Mouse (Mus musculus): ENCODE data around the gene Armc5. TPM values are rescaled to one million over a fixed set of nuclear protein-coding genes. Genes with fewer than 3 reads are reported as not detected.
A peak's percentile ranks its signal among the peaks of the same experiment; 100 is the strongest.

Gene Armc5
- polyA plus RNA-seq, 1 experiment, result 16.7 TPM

- TF ChIP-seq CTCF (IDR thresholded peaks at IDR 0.05; ENCODE audit: control insufficient read depth, insufficient read depth, insufficient read length), result no peak
- TF ChIP-seq MYOD1 (IDR thresholded peaks at IDR 0.05; ENCODE audit: control insufficient read depth, insufficient read length, low read depth), result peak; percentile 31
- TF ChIP-seq USF1 (IDR thresholded peaks at IDR 0.05; ENCODE audit: low read depth), result no peak
- Histone ChIP-seq H3K79me3 (ENCODE audit: low read depth) (peaks cover 12% of the 10 kb centered on the region), H3ac (ENCODE audit: control insufficient read depth, insufficient read length, low read depth) (no peak overlapping the region), H3K4me3 (ENCODE audit: insufficient read depth, poor library complexity, severe bottlenecking) (no peak overlapping the region), H3K27me3 (ENCODE audit: control insufficient read depth, insufficient read depth, insufficient read length) (no peaks in the 10 kb centered on the region), H3K36me3 (ENCODE audit: control insufficient read depth, insufficient read depth) (peaks cover 55% of the 10 kb centered on the region), H3K79me2 (ENCODE audit: control insufficient read depth, insufficient read depth) (peaks cover 19% of the 10 kb centered on the region)
Measured at GRCm38 (mm10) chr7:128252609-128253008, 15.5 kb downstream of the Armc5 start.

DNA sequence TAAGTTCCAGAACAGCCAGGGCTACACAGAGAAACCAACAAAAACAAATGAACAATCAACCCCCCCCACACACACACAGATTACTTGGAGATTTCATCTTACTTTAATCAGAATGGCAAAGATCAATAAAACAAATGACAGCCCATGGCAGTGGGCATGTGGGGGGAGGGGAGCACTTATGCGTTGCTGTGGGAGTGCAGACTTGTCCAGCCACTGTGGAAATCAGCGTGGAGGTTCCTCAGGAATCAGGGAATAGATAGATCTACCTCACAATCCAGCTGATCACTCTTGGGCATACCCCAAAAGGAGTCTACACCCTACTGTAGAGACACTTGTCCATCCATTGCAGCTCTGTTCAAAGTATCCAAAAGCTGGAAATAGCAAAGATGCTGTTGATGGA is 17.8 kb downstream of the Armc5 start:
- no peak overlapping the region for H3ac ChIP-seq (ENCODE audit: control insufficient read depth, insufficient read length, low read depth)
- TF ChIP-seq FOSL1 (IDR thresholded peaks at IDR 0.05; ENCODE audit: insufficient read depth, low read length, poor library complexity, severe bottlenecking) (no peak), CEBPB (IDR thresholded peaks at IDR 0.05; ENCODE audit: low read depth) (no peak), MYOG (IDR thresholded peaks at IDR 0.05; ENCODE audit: control insufficient read depth, extremely low read depth, insufficient read length) (no peak), CTCF (IDR thresholded peaks at IDR 0.05; ENCODE audit: control insufficient read depth, insufficient read depth, insufficient read length) (no peak), MYOD1 (IDR thresholded peaks at IDR 0.05; ENCODE audit: control insufficient read depth, insufficient read length, low read depth) (no peak), MAX (IDR thresholded peaks at IDR 0.05) (no peak), USF1 (IDR thresholded peaks at IDR 0.05; ENCODE audit: low read depth) (no peak)
- no peaks in the 10 kb centered on the region for H3K79me3 ChIP-seq (ENCODE audit: low read depth)
- H3K4me3 ChIP-seq (ENCODE audit: insufficient read depth, poor library complexity, severe bottlenecking), result no peak overlapping the region
- peaks cover 45% of the 10 kb centered on the region for H3K36me3 ChIP-seq (ENCODE audit: control insufficient read depth, insufficient read depth)
- no peaks in the 10 kb centered on the region for H3K79me2 ChIP-seq (ENCODE audit: control insufficient read depth, insufficient read depth)
- H3K27me3 ChIP-seq (ENCODE audit: control insufficient read depth, insufficient read depth, insufficient read length), result no peaks in the 10 kb centered on the region

DNA sequence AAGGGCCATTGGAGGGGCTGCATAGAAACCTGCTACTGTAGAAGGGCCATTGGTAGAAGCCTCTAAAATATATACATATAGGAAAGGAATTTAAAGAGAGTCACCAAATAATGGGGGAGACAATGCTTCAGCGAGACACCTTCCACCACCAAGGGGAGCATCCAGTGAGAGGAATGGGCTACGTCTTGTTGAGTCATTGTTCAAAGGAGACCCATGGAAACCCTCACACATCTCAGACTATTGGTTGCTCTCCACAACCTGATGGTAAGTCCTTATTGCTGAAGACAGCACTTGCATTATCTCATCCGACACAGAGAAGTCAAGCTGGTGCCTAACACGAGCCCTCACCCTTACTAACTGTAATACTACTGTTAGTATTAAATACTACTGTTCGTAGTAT is 18.6 kb downstream of the Armc5 start:
- no peak for TF ChIP-seq FOSL1 (IDR thresholded peaks at IDR 0.05; ENCODE audit: insufficient read depth, low read length, poor library complexity, severe bottlenecking)
- no peak for TF ChIP-seq MYOD1 (IDR thresholded peaks at IDR 0.05; ENCODE audit: control insufficient read depth, insufficient read length, low read depth)
- no peak for TF ChIP-seq MYOG (IDR thresholded peaks at IDR 0.05; ENCODE audit: control insufficient read depth, extremely low read depth, insufficient read length)
- no peak for TF ChIP-seq CTCF (IDR thresholded peaks at IDR 0.05; ENCODE audit: control insufficient read depth, insufficient read depth, insufficient read length)
- TF ChIP-seq MAX (IDR thresholded peaks at IDR 0.05), result no peak
- TF ChIP-seq CEBPB (IDR thresholded peaks at IDR 0.05; ENCODE audit: low read depth), result no peak
- TF ChIP-seq USF1 (IDR thresholded peaks at IDR 0.05; ENCODE audit: low read depth), result no peak
- Histone ChIP-seq H3K79me2 (ENCODE audit: control insufficient read depth, insufficient read depth) (no peaks in the 10 kb centered on the region), H3K79me3 (ENCODE audit: low read depth) (no peaks in the 10 kb centered on the region), H3K27me3 (ENCODE audit: control insufficient read depth, insufficient read depth, insufficient read length) (no peaks in the 10 kb centered on the region), H3ac (ENCODE audit: control insufficient read depth, insufficient read length, low read depth) (no peak overlapping the region), H3K4me3 (ENCODE audit: insufficient read depth, poor library complexity, severe bottlenecking) (no peak overlapping the region), H3K36me3 (ENCODE audit: control insufficient read depth, insufficient read depth) (peaks cover 38% of the 10 kb centered on the region)

GRCm38 (mm10) chr7:128256783-128257334 is 19.7 kb downstream of the Armc5 start:
- Histone ChIP-seq H3ac (ENCODE audit: control insufficient read depth, insufficient read length, low read depth) (no peak overlapping the region), H3K4me3 (ENCODE audit: insufficient read depth, poor library complexity, severe bottlenecking) (no peak overlapping the region), H3K36me3 (ENCODE audit: control insufficient read depth, insufficient read depth) (peaks cover 28% of the 10 kb centered on the region), H3K27me3 (ENCODE audit: control insufficient read depth, insufficient read depth, insufficient read length) (no peaks in the 10 kb centered on the region), H3K79me3 (ENCODE audit: low read depth) (no peaks in the 10 kb centered on the region), H3K79me2 (ENCODE audit: control insufficient read depth, insufficient read depth) (no peaks in the 10 kb centered on the region)
- TF ChIP-seq MAX (IDR thresholded peaks at IDR 0.05) (no peak), MYOG (IDR thresholded peaks at IDR 0.05; ENCODE audit: control insufficient read depth, extremely low read depth, insufficient read length) (no peak), CEBPB (IDR thresholded peaks at IDR 0.05; ENCODE audit: low read depth) (no peak), FOSL1 (IDR thresholded peaks at IDR 0.05; ENCODE audit: insufficient read depth, low read length, poor library complexity, severe bottlenecking) (no peak), USF1 (IDR thresholded peaks at IDR 0.05; ENCODE audit: low read depth) (no peak), CTCF (IDR thresholded peaks at IDR 0.05; ENCODE audit: control insufficient read depth, insufficient read depth, insufficient read length) (no peak), MYOD1 (IDR thresholded peaks at IDR 0.05; ENCODE audit: control insufficient read depth, insufficient read length, low read depth) (no peak)

GRCm38 (mm10) chr7:128265411-128265810 is 28.3 kb downstream of the Armc5 start, which contains the start of gene Slc5a2:
Gene Slc5a2 (plus strand): TSS chr7:128265657.
- Histone ChIP-seq H3ac (ENCODE audit: control insufficient read depth, insufficient read length, low read depth) (no peak within 1 kb of the TSS), H3K4me3 (ENCODE audit: insufficient read depth, poor library complexity, severe bottlenecking) (no peak within 1 kb of the TSS), H3K79me3 (ENCODE audit: low read depth) (no peaks in the 10 kb centered on the region), H3K27me3 (ENCODE audit: control insufficient read depth, insufficient read depth, insufficient read length) (peaks cover 4% of the 10 kb centered on the region), H3K36me3 (ENCODE audit: control insufficient read depth, insufficient read depth) (no peaks in the 10 kb centered on the region), H3K79me2 (ENCODE audit: control insufficient read depth, insufficient read depth) (no peaks in the 10 kb centered on the region)
- no peak for TF ChIP-seq CEBPB (IDR thresholded peaks at IDR 0.05; ENCODE audit: low read depth)
- TF ChIP-seq USF1 (IDR thresholded peaks at IDR 0.05; ENCODE audit: low read depth), result no peak
- no peak for TF ChIP-seq CTCF (IDR thresholded peaks at IDR 0.05; ENCODE audit: control insufficient read depth, insufficient read depth, insufficient read length)

- H3K4me3 ChIP-seq (ENCODE audit: insufficient read depth, poor library complexity, severe bottlenecking), result no peak overlapping the region
Measured at GRCm38 (mm10) chr7:128266056-128266455, 28.9 kb downstream of the Armc5 start.

More at GRCm38 (mm10) chr7:128266056-128266455, 28.9 kb downstream of the Armc5 start:
- TF ChIP-seq USF1 (IDR thresholded peaks at IDR 0.05; ENCODE audit: low read depth), result no peak
- TF ChIP-seq FOSL1 (IDR thresholded peaks at IDR 0.05; ENCODE audit: insufficient read depth, low read length, poor library complexity, severe bottlenecking), result no peak
- no peak for TF ChIP-seq CTCF (IDR thresholded peaks at IDR 0.05; ENCODE audit: control insufficient read depth, insufficient read depth, insufficient read length)
- no peak for TF ChIP-seq MYOD1 (IDR thresholded peaks at IDR 0.05; ENCODE audit: control insufficient read depth, insufficient read length, low read depth)
- no peak for TF ChIP-seq MAX (IDR thresholded peaks at IDR 0.05)
- TF ChIP-seq MYOG (IDR thresholded peaks at IDR 0.05; ENCODE audit: control insufficient read depth, extremely low read depth, insufficient read length), result no peak
- TF ChIP-seq CEBPB (IDR thresholded peaks at IDR 0.05; ENCODE audit: low read depth), result no peak
- no peaks in the 10 kb centered on the region for H3K79me2 ChIP-seq (ENCODE audit: control insufficient read depth, insufficient read depth)
- no peak overlapping the region for H3ac ChIP-seq (ENCODE audit: control insufficient read depth, insufficient read length, low read depth)
- H3K27me3 ChIP-seq (ENCODE audit: control insufficient read depth, insufficient read depth, insufficient read length), result peaks cover 4% of the 10 kb centered on the region
- H3K79me3 ChIP-seq (ENCODE audit: low read depth), result no peaks in the 10 kb centered on the region
- no peaks in the 10 kb centered on the region for H3K36me3 ChIP-seq (ENCODE audit: control insufficient read depth, insufficient read depth)

Measured in C2C12 (cell line).